In genomic region chr11:119252854-119253541, GRCm38 (mm10) we compare ENCODE assay signal across 8 mouse cellular contexts. TPM values are rescaled to one million over a fixed set of nuclear protein-coding genes. Genes with fewer than 3 reads are reported as not detected.
DNase-seq lines count a peak whose midpoint lies in the region; ATAC-seq and TF ChIP-seq lines count a peak whose summit lies in the region.

No protein-coding gene starts in this region.

- no peaks in the 10 kb centered on the region for H3K36me3 ChIP-seq in embryonic facial prominence, embryonic 14.5 days (ENCODE audit: control insufficient read depth, insufficient read depth, low read length)
- H3K36me3 ChIP-seq in hindbrain, embryonic 16.5 days (ENCODE audit: control insufficient read depth, insufficient read depth, low read length): no peaks in the 10 kb centered on the region
- no peaks in the 10 kb centered on the region for H3K36me3 ChIP-seq in stomach, embryonic 16.5 days (ENCODE audit: control insufficient read depth, insufficient read depth, low read length)

- H3K9ac ChIP-seq in embryonic facial prominence, embryonic 14.5 days (ENCODE audit: low read depth, low read length): peak overlapping the region; percentile 51
- H3K9ac ChIP-seq in hindbrain, embryonic 16.5 days (ENCODE audit: low read depth, low read length): peak overlapping the region; percentile 52
- H3K9ac ChIP-seq in stomach, embryonic 16.5 days (ENCODE audit: low read length): peak overlapping the region; percentile 55; the same call in 1 of the 2 replicates

- ATAC-seq in embryonic facial prominence, embryonic 14.5 days (ENCODE audit: low read depth): peak; percentile 82
- ATAC-seq in hindbrain, embryonic 16.5 days: peak; percentile 83
- peak; percentile 77 for ATAC-seq in megakaryocyte, adult 5-6 weeks (ENCODE audit: poor library complexity, severe bottlenecking)
- peak; percentile 51; the same call in 1 of the 2 replicates for ATAC-seq in stomach, embryonic 16.5 days (ENCODE audit: insufficient read depth, low FRiP score)

- no peak overlapping the region for H3K27ac ChIP-seq in layer of hippocampus, adult 2 months
- H3K27ac ChIP-seq in embryonic facial prominence, embryonic 14.5 days (replicated peaks; ENCODE audit: low read depth, low read length): no peak overlapping the region
- no peak overlapping the region for H3K27ac ChIP-seq in hindbrain, embryonic 16.5 days (ENCODE audit: low read depth, low read length)
- no peak overlapping the region for H3K27ac ChIP-seq in stomach, embryonic 16.5 days (ENCODE audit: low read length)

- no peak overlapping the region; the same call in 1 of the 2 replicates for H3K4me3 ChIP-seq in layer of hippocampus, adult 2 months
- peak overlapping the region; percentile 27 for H3K4me3 ChIP-seq in embryonic facial prominence, embryonic 14.5 days (ENCODE audit: low read depth, low read length)
- H3K4me3 ChIP-seq in hindbrain, embryonic 16.5 days (ENCODE audit: low read length): peak overlapping the region; percentile 36
- peak overlapping the region; percentile 8 for H3K4me3 ChIP-seq in stomach, embryonic 16.5 days (replicated peaks; ENCODE audit: low read length)

- intact Hi-C loops in left cerebral cortex, postnatal 36 days (cut with DNase I): no loop called here

- DNase-seq in layer of hippocampus, adult 2 months (ENCODE audit: low spot score in 2 of 2): no peak
- DNase-seq in layer of hippocampus, adult 9-11 months: no peak
- DNase-seq in ZHBTc4 (ENCODE audit: low read depth, low spot score): peak; percentile 70
- peak; percentile 58 for DNase-seq in embryonic facial prominence, embryonic 14.5 days (ENCODE audit: low spot score)
- no peak for DNase-seq in left cerebral cortex, postnatal 36 days (ENCODE audit: low spot score in 2 of 2)

- peaks cover 13% of the 10 kb centered on the region for H3K4me1 ChIP-seq in embryonic facial prominence, embryonic 14.5 days (ENCODE audit: control insufficient read depth, insufficient read depth, low read length)
- H3K4me1 ChIP-seq in hindbrain, embryonic 16.5 days (ENCODE audit: control insufficient read depth, insufficient read depth, low read depth, low read length): peaks cover 13% of the 10 kb centered on the region
- no peaks in the 10 kb centered on the region for H3K4me1 ChIP-seq in stomach, embryonic 16.5 days (ENCODE audit: control insufficient read depth, insufficient read depth, low read length)

- 5% methylated on average over 20 of the region's 22 CpGs for WGBS in embryonic facial prominence, embryonic 14.5 days
- WGBS in hindbrain, embryonic 16.5 days: 7% methylated on average over 22 of the region's 22 CpGs
- WGBS in stomach, embryonic 16.5 days: 6% methylated on average over 22 of the region's 22 CpGs

- H3K4me2 ChIP-seq in embryonic facial prominence, embryonic 14.5 days (ENCODE audit: low read depth, low read length): peak overlapping the region; percentile 57
- H3K4me2 ChIP-seq in hindbrain, embryonic 16.5 days (ENCODE audit: low read length): peak overlapping the region; percentile 57
- peak overlapping the region; percentile 45 for H3K4me2 ChIP-seq in stomach, embryonic 16.5 days (ENCODE audit: low read depth, low read length)

- peak; percentile 78 for TF ChIP-seq CTCF in layer of hippocampus, adult 2 months (conservative IDR thresholded peaks at IDR 0.05)

- no peaks in the 10 kb centered on the region for H3K27me3 ChIP-seq in embryonic facial prominence, embryonic 14.5 days (replicated peaks; ENCODE audit: control insufficient read depth, insufficient read depth, low read length)
- no peaks in the 10 kb centered on the region for H3K27me3 ChIP-seq in hindbrain, embryonic 16.5 days (replicated peaks; ENCODE audit: control insufficient read depth, insufficient read depth, low read length)
- peaks cover 3% of the 10 kb centered on the region; the same call in 1 of the 2 replicates for H3K27me3 ChIP-seq in stomach, embryonic 16.5 days (ENCODE audit: control insufficient read depth, insufficient read depth, low read length)

- H3K9me3 ChIP-seq in embryonic facial prominence, embryonic 14.5 days (ENCODE audit: control insufficient read depth, low read length): no peaks in the 10 kb centered on the region
- H3K9me3 ChIP-seq in hindbrain, embryonic 16.5 days (ENCODE audit: control insufficient read depth, low read length): no peaks in the 10 kb centered on the region
- no peaks in the 10 kb centered on the region for H3K9me3 ChIP-seq in stomach, embryonic 16.5 days (replicated peaks; ENCODE audit: control insufficient read depth, low read length)

RNA-seq across cellular contexts. Expression of gene Gaa, which starts 14.7 kb away (rescaled TPM):
- 100 to 1,000 TPM; 323 to 324 TPM for total RNA-seq in layer of hippocampus, adult 2 months (2021)
- 82.0 and 89.4 TPM in 2 replicates for polyA plus RNA-seq in embryonic facial prominence, embryonic 14.5 days (2014; fragmentation: Nextera tagmentation; extraction: Ambion mirVana)
- polyA plus RNA-seq in hindbrain, embryonic 16.5 days (2015; fragmentation: Nextera tagmentation; extraction: Ambion mirVana): 121 and 131 TPM in 2 replicates
- total RNA-seq in megakaryocyte, adult 5-6 weeks (2015): 9.3 and 16.5 TPM in 2 replicates
- total RNA-seq in megakaryocyte, adult 5-6 weeks (2017): 8.0 and 9.8 TPM in 2 replicates
- 74.7 and 85.1 TPM in 2 replicates for polyA plus RNA-seq in stomach, embryonic 16.5 days (2015; fragmentation: Nextera tagmentation; extraction: Ambion mirVana)
- total RNA-seq in left cerebral cortex, postnatal 36 days (2021): 100 to 1,000 TPM; 220 to 253 TPM

RNA-seq across cellular contexts. Expression of gene Ccdc40, which starts 24.6 kb away (rescaled TPM):
- 1 to 10 TPM; 2.8 to 4.1 TPM for total RNA-seq in layer of hippocampus, adult 2 months (2021)
- polyA plus RNA-seq in embryonic facial prominence, embryonic 14.5 days (2014; fragmentation: Nextera tagmentation; extraction: Ambion mirVana): 3.2 and 7.6 TPM in 2 replicates
- 16.5 and 17.2 TPM in 2 replicates for polyA plus RNA-seq in hindbrain, embryonic 16.5 days (2015; fragmentation: Nextera tagmentation; extraction: Ambion mirVana)
- total RNA-seq in megakaryocyte, adult 5-6 weeks (2015): 0.21 and 0.31 TPM in 2 replicates
- total RNA-seq in megakaryocyte, adult 5-6 weeks (2017): 0.65 and 1.1 TPM in 2 replicates
- 2.3 and 2.4 TPM in 2 replicates for polyA plus RNA-seq in stomach, embryonic 16.5 days (2015; fragmentation: Nextera tagmentation; extraction: Ambion mirVana)
- total RNA-seq in left cerebral cortex, postnatal 36 days (2021): 1 to 10 TPM; 1.1 to 1.3 TPM

RNA-seq across cellular contexts. Expression of gene Tbc1d16, which starts 24.7 kb away (rescaled TPM):
- 10 to 100 TPM; 44.0 to 44.1 TPM for total RNA-seq in layer of hippocampus, adult 2 months (2021)
- polyA plus RNA-seq in embryonic facial prominence, embryonic 14.5 days (2014; fragmentation: Nextera tagmentation; extraction: Ambion mirVana): 11.7 and 13.2 TPM in 2 replicates
- polyA plus RNA-seq in hindbrain, embryonic 16.5 days (2015; fragmentation: Nextera tagmentation; extraction: Ambion mirVana): 47.9 and 54.9 TPM in 2 replicates
- total RNA-seq in megakaryocyte, adult 5-6 weeks (2015): 0.64 and 0.71 TPM in 2 replicates
- 0.53 and 0.59 TPM in 2 replicates for total RNA-seq in megakaryocyte, adult 5-6 weeks (2017)
- 13.6 and 14.8 TPM in 2 replicates for polyA plus RNA-seq in stomach, embryonic 16.5 days (2015; fragmentation: Nextera tagmentation; extraction: Ambion mirVana)
- 10 to 100 TPM; 30.5 to 36.2 TPM for total RNA-seq in left cerebral cortex, postnatal 36 days (2021)

RNA-seq across cellular contexts. Expression of gene Eif4a3, which starts 46.9 kb away (rescaled TPM):
- total RNA-seq in layer of hippocampus, adult 2 months (2021): 10 to 100 TPM; 90.8 to 92.2 TPM
- 298 and 322 TPM in 2 replicates for polyA plus RNA-seq in embryonic facial prominence, embryonic 14.5 days (2014; fragmentation: Nextera tagmentation; extraction: Ambion mirVana)
- polyA plus RNA-seq in hindbrain, embryonic 16.5 days (2015; fragmentation: Nextera tagmentation; extraction: Ambion mirVana): 241 and 243 TPM in 2 replicates
- total RNA-seq in megakaryocyte, adult 5-6 weeks (2015): 181 and 188 TPM in 2 replicates
- 147 TPM in 2 replicates for total RNA-seq in megakaryocyte, adult 5-6 weeks (2017)
- 272 and 284 TPM in 2 replicates for polyA plus RNA-seq in stomach, embryonic 16.5 days (2015; fragmentation: Nextera tagmentation; extraction: Ambion mirVana)
- 10 to 100 TPM; 74.7 to 78.6 TPM for total RNA-seq in left cerebral cortex, postnatal 36 days (2021)

RNA-seq across cellular contexts. Expression of gene Card14, which starts 54.6 kb away (rescaled TPM):
- total RNA-seq in layer of hippocampus, adult 2 months (2021): 1 to 10 TPM in 1 of 2 experiments, under 1 TPM in 1; 0.77 to 1.0 TPM
- polyA plus RNA-seq in embryonic facial prominence, embryonic 14.5 days (2014; fragmentation: Nextera tagmentation; extraction: Ambion mirVana): 0.93 and 1.4 TPM in 2 replicates
- 0.50 and 0.55 TPM in 2 replicates for polyA plus RNA-seq in hindbrain, embryonic 16.5 days (2015; fragmentation: Nextera tagmentation; extraction: Ambion mirVana)
- not detected in 2 replicates for total RNA-seq in megakaryocyte, adult 5-6 weeks (2015)
- 0.04 TPM in 1 of 2 replicates, not detected in the other for total RNA-seq in megakaryocyte, adult 5-6 weeks (2017)
- 3.2 and 5.1 TPM in 2 replicates for polyA plus RNA-seq in stomach, embryonic 16.5 days (2015; fragmentation: Nextera tagmentation; extraction: Ambion mirVana)
- under 1 TPM; 0.07 to 0.14 TPM for total RNA-seq in left cerebral cortex, postnatal 36 days (2021)

Comparison
In these comparisons a context has a peak if more than half of its experiments do, and no peak if none do; other contexts are left out.
1. DNase-seq: peak in ZHBTc4 (single experiment) and embryonic facial prominence, embryonic 14.5 days (single experiment); none in layer of hippocampus, adult 2 months (0 of 2), layer of hippocampus, adult 9-11 months (single experiment) and left cerebral cortex, postnatal 36 days (0 of 2).
2. RNA of gene Gaa, which starts 14.7 kb away (total RNA-seq): 323 to 324 TPM in layer of hippocampus, adult 2 months and 220 to 253 TPM in left cerebral cortex, postnatal 36 days; 8.0 to 16.5 TPM in megakaryocyte, adult 5-6 weeks; every median in the first group is over 10 times any median in the second.
3. RNA of gene Tbc1d16, which starts 24.7 kb away (total RNA-seq): 44.0 to 44.1 TPM in layer of hippocampus, adult 2 months and 30.5 to 36.2 TPM in left cerebral cortex, postnatal 36 days; 0.53 to 0.71 TPM in megakaryocyte, adult 5-6 weeks; every median in the first group is over 10 times any median in the second.
4. Peak in every context shown above with its lines, with median percentiles within 50 percentile points of each other: ATAC-seq, H3K4me2 ChIP-seq and H3K9ac ChIP-seq.